Mouse (Mus musculus) myocyte (in vitro differentiated cells): ENCODE measurements around the gene Capn5.

Source experiments
- CEBPB ChIP-seq: IDR thresholded peaks from 2 replicates; pipeline ENCODE4 v1.6.1; 2011; ENCODE audit warnings: mild to moderate bottlenecking, moderate library complexity; ENCODE audit not compliant: poor library complexity, insufficient read depth, severe bottlenecking
- E2F4 ChIP-seq: IDR thresholded peaks from one replicate; pipeline ENCODE4 v1.6.1; 2011; ENCODE audit warnings: mild to moderate bottlenecking, control low read depth, moderate library complexity; ENCODE audit not compliant: insufficient read depth
- POLR2A ChIP-seq: IDR thresholded peaks from one replicate; pipeline ENCODE4 v1.6.1; 2011; ENCODE audit warnings: low read depth, mild to moderate bottlenecking, control low read depth, moderate library complexity; ENCODE audit not compliant: insufficient read length
- USF1 ChIP-seq: IDR thresholded peaks from one replicate; pipeline ENCODE4 v1.6.1; 2011; ENCODE audit warnings: low read depth, mild to moderate bottlenecking, control low read depth, moderate library complexity

DNA sequence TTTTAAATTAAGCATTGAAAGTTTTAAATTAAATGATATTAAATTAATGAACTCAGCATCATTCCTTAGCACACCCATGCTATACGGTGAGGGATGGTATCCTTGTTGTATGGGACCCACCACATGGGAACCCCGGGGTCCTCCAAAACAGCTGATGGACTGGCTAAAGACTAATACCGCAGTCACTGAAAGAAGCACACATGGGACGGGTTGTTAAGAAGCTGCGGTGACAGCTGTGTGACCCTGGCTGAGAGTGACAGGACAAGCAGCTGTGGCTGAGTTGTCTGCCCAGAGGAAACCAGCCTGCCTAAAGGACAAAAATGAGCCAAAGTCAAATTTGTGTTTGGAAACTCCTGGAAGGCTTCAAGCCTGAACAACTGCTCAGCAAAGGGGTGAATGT lies 24.2 kb downstream of the Capn5 start:
- TF ChIP-seq POLR2A: no peak
- no peak for TF ChIP-seq USF1
- TF ChIP-seq CEBPB: no peak
- TF ChIP-seq E2F4: no peak
